Mouse (Mus musculus) megakaryocyte progenitor cell, adult 5-6 weeks (primary cell): Measurements from ENCODE around the gene Gnpat. TPM values are rescaled to one million over a fixed set of nuclear protein-coding genes. Genes with fewer than 3 reads are reported as not detected.
"Not testable (repeated sequence)": the region's sequence is repeated elsewhere in the genome, so short reads cannot be mapped to it uniquely, and the experiment has no call there.

Experiments used
- ATAC-seq: replicated peaks from 2 replicates; pipeline ENCODE4 v1.8.0; 2016; ENCODE audit warnings: mild to moderate bottlenecking, moderate TSS enrichment, inconsistent platforms; ENCODE audit not compliant: poor library complexity
- total RNA-seq, 2 experiments: library from RNA; stranded (forward) in 1 of 2; stranded (reverse) in 1 of 2; fragments of 157-497, 149-512 nt in 1 of 2; fragments of 200-1000 nt in 1 of 2; gene quantifications; 2 replicates each; pipeline versions ENCODE4 v1.2.3 to v1.2.4; 2015 to 2017

The Gnpat gene
- total RNA-seq, 2 experiments from 2014 or later, result 103 to 116 TPM

- no peak for ATAC-seq
Measured at GRCm38 (mm10) chr8:124841775-124842174, 21.1 kb upstream of the Gnpat start.

DNA sequence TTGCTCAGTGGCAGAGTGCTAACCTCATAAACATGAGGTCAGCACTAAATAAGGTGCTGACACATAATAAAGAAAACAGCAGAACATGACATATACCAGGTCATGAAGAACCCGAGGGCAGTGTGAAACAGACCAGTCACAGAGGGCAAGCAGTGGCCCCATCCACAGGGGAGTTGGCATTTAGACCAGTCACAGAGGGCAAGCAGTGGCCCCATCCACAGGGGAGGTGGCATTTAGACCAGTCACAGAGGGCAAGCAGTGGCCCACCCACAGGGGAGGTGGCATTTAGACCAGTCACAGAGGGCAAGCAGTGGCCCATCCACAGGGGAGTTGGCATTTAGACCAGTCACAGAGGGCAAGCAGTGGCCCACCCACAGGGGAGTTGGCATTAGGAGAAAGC lies 19.9 kb upstream of the Gnpat start:
- not testable (repeated sequence) for ATAC-seq

- ATAC-seq, result no peak
Measured at GRCm38 (mm10) chr8:124845131-124845530, 17.7 kb upstream of the Gnpat start.

- ATAC-seq, result no peak
Measured at GRCm38 (mm10) chr8:124845573-124845972, 17.3 kb upstream of the Gnpat start.

DNA sequence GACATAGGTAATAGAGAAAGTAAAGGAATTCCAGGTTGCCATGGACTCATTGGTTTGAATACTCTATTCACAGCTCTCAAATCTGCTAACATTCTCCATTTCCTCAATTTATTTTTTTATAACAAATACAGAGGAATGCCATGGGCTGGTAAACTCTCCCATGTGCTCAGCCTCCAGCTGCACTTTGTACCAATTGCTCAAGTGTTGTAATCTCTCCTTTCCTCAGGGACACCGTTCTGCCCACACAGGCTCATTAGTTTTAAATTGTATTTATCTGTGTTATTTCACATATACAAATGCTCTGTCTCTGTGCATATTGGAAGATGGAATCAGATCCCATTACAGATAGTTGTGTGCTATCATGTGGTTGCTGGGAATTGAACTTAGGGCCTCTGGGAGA lies 9.3 kb upstream of the Gnpat start:
- ATAC-seq, result no peak

DNA sequence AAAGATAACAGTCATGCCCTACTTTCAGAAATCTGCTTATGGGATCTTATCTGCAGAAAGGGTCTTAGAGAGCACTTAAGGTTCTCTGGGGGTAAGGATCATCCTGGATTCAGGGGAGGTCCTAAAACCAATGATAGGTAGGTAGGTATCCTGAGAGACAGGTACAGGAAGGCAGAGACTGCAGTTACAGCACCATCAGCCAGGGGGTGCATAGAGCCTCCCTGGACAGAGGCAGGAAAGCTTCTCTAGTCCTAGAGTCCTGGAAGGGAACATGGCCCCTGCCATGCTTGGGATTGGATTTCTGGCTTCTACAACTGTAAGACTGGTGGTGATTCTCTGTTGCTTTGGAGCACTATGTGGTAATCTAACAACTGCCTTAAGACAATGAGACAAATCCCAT lies 3.4 kb upstream of the Gnpat start:
- peak; percentile 42 for ATAC-seq

DNA sequence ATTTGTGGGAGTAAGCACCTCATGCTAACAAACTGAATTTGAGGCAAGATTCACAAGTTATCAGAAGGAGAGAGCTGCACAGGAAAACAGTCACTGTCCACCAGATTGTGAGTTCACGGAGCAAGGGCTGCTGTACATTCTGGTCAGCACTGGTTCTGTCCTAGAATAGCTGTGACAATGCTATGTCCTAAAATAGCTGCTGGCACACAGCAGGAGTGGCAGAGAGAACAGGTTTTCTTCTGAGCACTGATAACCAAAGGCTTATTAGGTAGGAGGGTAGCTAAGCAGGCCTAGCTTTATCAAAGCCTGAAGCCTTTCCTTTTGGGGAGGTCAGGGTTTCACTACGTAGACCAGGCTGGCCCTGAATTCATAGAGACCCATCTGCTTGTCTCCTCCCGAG lies 2.6 kb upstream of the Gnpat start:
- no peak for ATAC-seq

DNA sequence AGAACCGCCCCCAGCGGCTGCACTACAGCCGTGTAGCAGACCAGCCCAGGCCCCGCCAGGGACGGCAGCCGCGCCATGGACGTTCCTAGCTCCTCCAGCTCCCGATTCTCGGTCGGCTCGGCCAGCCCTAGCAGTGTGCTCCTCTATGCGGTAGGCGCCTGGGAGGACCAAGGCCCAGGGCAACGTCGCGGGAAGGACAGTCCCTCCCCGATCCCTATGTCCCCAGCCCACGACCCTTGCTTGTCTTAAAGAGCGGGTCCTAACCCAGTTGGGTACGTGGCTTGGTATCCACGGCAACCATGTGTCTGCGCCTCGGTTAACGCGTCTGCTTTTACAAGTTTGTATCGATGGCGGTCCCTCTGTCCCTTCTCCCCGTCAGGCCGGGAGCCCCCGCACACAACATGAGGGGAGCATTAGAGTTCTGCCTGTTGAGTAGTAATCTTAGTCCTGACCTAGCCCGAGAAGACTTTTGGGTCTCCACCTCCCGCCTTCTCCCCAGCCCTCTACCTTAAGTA lies 387 bp downstream of the Gnpat start:
- peak; percentile 11 for ATAC-seq

GRCm38 (mm10) chr8:124863729-124864128 lies 896 bp downstream of the Gnpat start:
- ATAC-seq, result peak; percentile 15

GRCm38 (mm10) chr8:124866669-124867068 lies 3.8 kb downstream of the Gnpat start:
- peak; percentile 41 for ATAC-seq

DNA sequence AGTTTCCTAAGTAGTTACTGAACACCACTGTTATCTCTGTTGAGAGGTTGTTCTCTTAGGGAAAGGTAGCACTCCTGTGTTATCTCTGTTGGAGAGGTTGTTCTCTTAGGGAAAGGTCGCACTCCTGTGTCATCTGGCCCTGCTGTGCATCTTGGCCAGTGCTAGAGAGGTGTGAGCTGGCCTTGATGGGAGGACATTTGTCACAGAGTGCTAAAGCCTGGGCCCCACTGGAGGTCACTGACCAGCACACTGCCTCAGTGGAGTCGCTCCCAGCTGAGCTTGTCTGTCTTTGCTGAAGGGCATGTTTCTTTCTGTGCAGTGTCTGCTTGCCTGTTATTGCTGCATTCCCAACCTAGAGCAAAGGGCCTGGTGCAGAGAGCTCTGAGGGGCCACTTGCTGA lies 4.3 kb downstream of the Gnpat start:
- ATAC-seq, result no peak

DNA sequence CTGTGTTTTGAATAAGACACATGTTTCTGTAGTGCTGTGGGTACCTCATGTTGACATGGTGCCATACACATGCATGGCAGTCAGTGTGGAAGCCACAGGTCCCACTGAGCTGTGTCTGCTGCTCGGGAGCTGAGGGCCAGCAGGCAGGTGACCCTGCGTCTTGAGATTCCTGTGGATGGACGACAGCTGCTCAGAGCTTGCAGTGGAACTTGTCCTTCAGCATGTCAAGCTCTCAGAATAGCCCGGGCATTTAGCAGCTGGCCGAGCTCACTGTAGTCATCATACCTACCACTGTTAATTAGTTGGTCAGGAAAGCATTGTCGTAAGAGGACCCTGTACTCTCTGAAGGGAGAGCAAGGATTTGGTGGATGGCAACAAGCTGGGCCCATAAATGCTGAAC lies 6.9 kb downstream of the Gnpat start:
- ATAC-seq, result no peak

- ATAC-seq, result no peak
Measured at GRCm38 (mm10) chr8:124871474-124871873, 8.6 kb downstream of the Gnpat start.

DNA sequence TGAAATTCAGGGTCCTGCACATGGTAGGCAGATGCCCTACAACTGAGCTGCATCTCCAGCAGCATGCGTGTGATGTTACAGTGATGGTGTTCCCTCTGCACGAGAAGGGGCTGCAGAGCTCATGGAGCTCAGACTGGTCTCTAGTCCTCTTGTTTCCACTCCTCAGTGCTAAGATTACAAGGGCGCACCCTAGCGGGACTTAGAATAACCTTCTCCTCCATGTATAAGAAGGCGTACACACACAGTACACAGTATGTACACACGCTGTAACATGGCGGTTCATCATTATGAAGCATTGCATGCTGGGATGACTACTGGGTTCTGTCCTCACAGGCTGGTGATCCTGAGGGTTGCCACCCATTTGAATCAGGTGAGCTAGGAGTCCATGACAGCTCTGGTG lies 9.2 kb downstream of the Gnpat start:
- ATAC-seq, result no peak

GRCm38 (mm10) chr8:124872690-124873089 lies 9.9 kb downstream of the Gnpat start:
- ATAC-seq, result no peak; the same call in 1 of the 2 replicates

- ATAC-seq, result no peak
Measured at GRCm38 (mm10) chr8:124878141-124878540, 15.3 kb downstream of the Gnpat start.

- ATAC-seq, result peak; percentile 86
Measured at GRCm38 (mm10) chr8:124878946-124879526, 16.2 kb downstream of the Gnpat start.

DNA sequence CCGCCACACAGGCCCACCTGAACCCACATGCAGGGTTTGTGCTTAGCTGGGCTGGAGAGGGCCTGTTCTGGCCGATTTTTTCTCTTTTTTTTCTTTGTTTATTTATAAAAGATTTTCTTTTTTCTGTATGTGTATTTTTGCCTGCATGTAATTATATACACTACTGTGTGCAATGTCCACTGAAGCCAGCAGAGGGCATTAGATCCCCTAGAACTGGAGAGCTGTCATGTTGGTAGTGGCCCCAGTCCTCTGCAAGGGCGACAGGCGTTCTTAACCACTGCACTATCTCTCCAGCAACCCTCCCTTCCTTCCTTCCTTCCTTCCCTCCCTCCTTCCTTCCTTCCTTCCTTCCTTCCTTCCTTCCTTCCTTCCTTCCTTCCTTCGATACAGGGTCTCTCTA lies 25.6 kb downstream of the Gnpat start:
- ATAC-seq, result no peak

GRCm38 (mm10) chr8:124892596-124892995 lies 29.8 kb downstream of the Gnpat start:
- ATAC-seq, result no peak

- ATAC-seq, result no peak
Measured at GRCm38 (mm10) chr8:124896010-124896631, 33.3 kb downstream of the Gnpat start.

DNA sequence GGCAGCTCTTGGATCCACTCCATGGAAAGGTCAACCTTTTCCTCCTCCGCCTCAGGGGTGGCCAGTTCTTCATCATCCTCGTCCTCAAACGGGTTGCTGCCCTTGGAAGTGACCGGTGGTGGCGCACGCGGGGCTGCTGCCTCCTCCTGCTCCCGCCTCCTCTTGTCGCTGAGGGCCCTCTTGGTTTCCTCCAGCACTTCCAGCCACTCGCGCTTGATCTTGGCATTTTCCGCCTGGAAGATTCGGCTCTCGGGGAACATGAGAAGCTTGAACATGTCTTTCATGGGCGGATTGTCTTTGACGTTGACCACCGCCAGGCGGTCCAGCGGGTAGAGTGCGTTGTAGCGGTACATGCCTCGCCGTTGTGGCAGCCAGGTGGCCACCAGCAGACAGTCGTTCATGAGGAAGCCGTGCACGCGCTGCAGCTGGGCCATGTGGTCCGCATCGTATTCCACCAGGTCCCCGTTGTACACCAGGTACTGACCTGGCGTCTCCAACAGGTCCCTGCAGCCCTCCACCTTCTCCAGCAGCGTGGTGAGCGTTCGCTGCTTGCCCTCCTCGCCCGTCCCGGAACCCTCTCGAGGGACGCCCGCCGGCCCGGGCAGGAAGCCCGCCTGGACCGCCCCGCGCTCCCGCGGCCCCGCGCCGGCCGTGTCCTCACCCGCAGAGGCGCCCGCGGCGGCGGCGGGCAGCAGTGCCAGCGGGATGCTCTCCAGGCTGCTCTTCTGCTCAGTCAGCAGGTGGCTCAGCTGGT lies 34.0 kb downstream of the Gnpat start:
- ATAC-seq, result peak; percentile 67
